Mouse (Mus musculus): ENCODE results near the gene Scml4.

- TF ChIP-seq GATA1 (IDR thresholded peaks at IDR 0.05; ENCODE audit: low read length) (no peak), TAL1 (IDR thresholded peaks at IDR 0.05; ENCODE audit: low read length) (no peak)
Measured at GRCm38 (mm10) chr10:42896621-42897020, 36.5 kb downstream of the Scml4 start.

Measured in erythroblast, embryonic 14.5 days (primary cell).